Mouse (Mus musculus) frontal cortex, adult (tissue): ENCODE measurements around the gene Vmn1r69.

Source experiments
- ATAC-seq: cut with Nextera tagmentation; 2 replicates; pipeline ENCODE4 v1.9.2; 2017; ENCODE audit warnings: mild to moderate bottlenecking, moderate library complexity, mixed read lengths; ENCODE audit not compliant: low TSS enrichment

Vmn1r69 gene

GRCm38 (mm10) chr7:10613559-10613958 is at the start of gene Vmn1r69:
Gene Vmn1r69 (minus strand): TSS chr7:10613659.
- no peak for ATAC-seq

GRCm38 (mm10) chr7:10631232-10631631 is 17.8 kb upstream of the Vmn1r69 start, which contains the start of gene Vmn1r70:
Gene Vmn1r70 (plus strand): TSS chr7:10631532.
- ATAC-seq, result no peak

GRCm38 (mm10) chr7:10558385-10558784 is 55.1 kb downstream of the Vmn1r69 start, which contains the start of gene Vmn1r68:
Gene Vmn1r68 (minus strand): TSS chr7:10558485.
- no peak for ATAC-seq
